23 mouse cellular contexts compared by ENCODE assay signal in genomic region chr19:58314631-58315030, GRCm38 (mm10).
DNase-seq lines count a peak whose midpoint lies in the region; TF ChIP-seq lines count a peak whose summit lies in the region.
"Had no signal": no experiment of that assay in that cellular context is flagged by ENCODE, and none has a peak within 500 bp of the region (broad histone marks: within the 10 kb centered on the region; RNA-seq: fewer than 3 reads in every experiment).

No protein-coding gene starts in this region.

- peak; percentile 66 for DNase-seq in heart, adult 11 months
- DNase-seq in heart, adult 2 months = no peak
- DNase-seq in ES-CJ7 (ENCODE audit: low read depth, low spot score) = peak; percentile 34
- peak; percentile 22 for DNase-seq in NIH3T3 (ENCODE audit: low read depth)
- DNase-seq in ZHBTc4 (ENCODE audit: low read depth, low spot score) = peak; percentile 54
- DNase-seq in ovary, postnatal 10 days (ENCODE audit: low spot score) = no peak
- DNase-seq in kidney, postnatal 25 days = no peak
- DNase-seq: adrenal gland, adult 2 months; adrenal gland, postnatal 10 days; adrenal gland, postnatal 25 days; cerebellum, adult 11 months; cerebellum, adult 18-20 months; cerebellum, adult 8-10 months; cerebellum, adult 9-11 months; cerebellum, postnatal 14 days; cerebellum, postnatal 36 days; embryo, embryonic 11 days had no signal

- H3K36me3 ChIP-seq in heart, adult 2 months (ENCODE audit: control insufficient read depth, insufficient read depth, low read length) = no peaks in the 10 kb centered on the region
- H3K36me3 ChIP-seq: embryonic facial prominence, embryonic 13.5 days; embryonic facial prominence, embryonic 15.5 days; G1E had no signal

- 92% methylated on average over 5 of the region's 5 CpGs for WGBS in heart, adult 2 months

- no peak overlapping the region for H3K27ac ChIP-seq in heart, adult 2 months
- H3K27ac ChIP-seq: embryonic facial prominence, embryonic 13.5 days; embryonic facial prominence, embryonic 15.5 days; forebrain, embryonic 10.5 days; forebrain, embryonic 13.5 days had no signal

- intact Hi-C loops in heart, adult 2 months (cut with DNase I) = loop anchor here (10.0 kb wide), 1 partner anchor 140 kb away; the partner anchor contains the start of gene Gfra1

- no peak overlapping the region for H3K9ac ChIP-seq in heart, adult 2 months (ENCODE audit: low read depth, low read length)
- H3K9ac ChIP-seq: embryonic facial prominence, embryonic 13.5 days; embryonic facial prominence, embryonic 15.5 days; forebrain, embryonic 13.5 days had no signal

- no peak for TF ChIP-seq EP300 in heart, adult 2 months (IDR thresholded peaks at IDR 0.05; ENCODE audit: insufficient read depth, low read depth, low read length)

- no peak for TF ChIP-seq CTCF in heart, adult 2 months (IDR thresholded peaks at IDR 0.05)

- H3K27me3 ChIP-seq in heart, adult 2 months (ENCODE audit: control insufficient read depth, insufficient read depth, low read length) = no peaks in the 10 kb centered on the region
- H3K27me3 ChIP-seq: embryonic facial prominence, embryonic 15.5 days; forebrain, embryonic 13.5 days had no signal

- H3K4me3 ChIP-seq in heart, adult 2 months = no peak overlapping the region
- H3K4me3 ChIP-seq: embryonic facial prominence, embryonic 13.5 days; embryonic facial prominence, embryonic 15.5 days; erythroblast, embryonic 14.5 days; forebrain, embryonic 10.5 days; forebrain, embryonic 13.5 days had no signal

- TF ChIP-seq POLR2A in heart, adult 2 months (IDR thresholded peaks at IDR 0.05; ENCODE audit: insufficient read depth, low read depth, low read length) = no peak

- no peaks in the 10 kb centered on the region for H3K79me2 ChIP-seq in heart, adult 2 months (replicated peaks; ENCODE audit: control insufficient read depth, insufficient read depth, low read length)

- H3K4me1 ChIP-seq in heart, adult 2 months (ENCODE audit: control insufficient read depth, insufficient read depth, low read length) = no peaks in the 10 kb centered on the region
- H3K4me1 ChIP-seq: embryonic facial prominence, embryonic 15.5 days had no signal

Comparison
In these comparisons a context has a peak if more than half of its experiments do, and no peak if none do; other contexts are left out.
1. DNase-seq: peak in heart, adult 11 months (single experiment), ES-CJ7 (single experiment), NIH3T3 (single experiment) and ZHBTc4 (single experiment); none in heart, adult 2 months (0 of 2), ovary, postnatal 10 days (single experiment) and kidney, postnatal 25 days (0 of 2).